Mouse (Mus musculus): ENCODE measurements around the gene Bod1l. TPM values are rescaled to one million over a fixed set of nuclear protein-coding genes. Genes with fewer than 3 reads are reported as not detected.
A peak's percentile ranks its signal among the peaks of the same experiment; 100 is the strongest.

Gene Bod1l
- polyA plus RNA-seq, 1 experiment from 2014 or later = 24.9 TPM

DNA sequence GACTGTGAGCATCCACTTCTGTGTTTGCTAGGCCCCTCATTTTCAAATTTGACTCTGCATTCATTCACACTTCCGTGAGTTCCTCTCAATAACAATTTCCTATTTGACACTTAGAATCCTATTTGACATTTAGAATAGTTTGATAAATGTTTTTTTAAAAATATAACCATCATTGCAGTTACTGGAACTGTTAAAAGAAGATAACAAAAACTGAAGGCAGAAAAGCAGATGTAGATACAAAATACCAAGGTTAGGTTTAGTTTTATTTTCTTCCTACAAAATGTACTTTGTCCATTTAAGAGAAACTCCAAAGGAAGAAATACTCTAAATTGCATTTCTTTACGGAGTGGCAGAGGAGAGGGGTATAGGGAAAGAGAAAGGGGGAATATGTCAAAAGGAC, 42.5 kb downstream of the Bod1l start:
- no peaks in the 10 kb centered on the region for H3K9me3 ChIP-seq (replicated peaks)
- H3K4me2 ChIP-seq (replicated peaks) = no peak overlapping the region
- no peak overlapping the region for H3K4me3 ChIP-seq (replicated peaks)
- H3K4me1 ChIP-seq = no peaks in the 10 kb centered on the region
- H3K27ac ChIP-seq (replicated peaks) = no peak overlapping the region
- no peak for ATAC-seq (ENCODE audit: insufficient number of reproducible peaks, low FRiP score, low TSS enrichment, low read depth)
- H3K9ac ChIP-seq = no peak overlapping the region
- no peaks in the 10 kb centered on the region for H3K27me3 ChIP-seq
- H3K36me3 ChIP-seq = peaks cover 44% of the 10 kb centered on the region
- WGBS = 91% methylated on average over 2 of the region's 2 CpGs

DNA sequence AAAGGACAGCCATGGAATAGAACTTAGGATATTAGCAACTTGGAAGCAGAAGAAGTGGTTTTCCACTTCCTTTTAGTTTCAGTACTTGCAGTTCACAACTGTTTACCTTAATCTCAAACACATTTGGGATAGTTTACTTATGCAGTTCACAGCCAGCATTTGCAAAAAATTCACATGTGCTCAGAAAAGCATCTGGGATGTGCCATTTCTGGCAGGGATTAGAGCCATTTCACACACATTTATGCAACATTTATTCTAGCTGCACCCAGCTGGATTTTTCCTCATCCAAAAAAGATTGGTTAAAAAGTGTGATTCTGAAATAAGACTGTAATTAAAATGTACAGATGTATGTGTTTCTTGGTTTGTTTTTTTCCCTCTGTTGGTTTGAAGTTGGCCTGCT, 49.7 kb downstream of the Bod1l start:
- H3K9ac ChIP-seq = no peak overlapping the region
- H3K36me3 ChIP-seq = peaks cover 53% of the 10 kb centered on the region
- H3K4me3 ChIP-seq (replicated peaks) = no peak overlapping the region
- ATAC-seq (ENCODE audit: insufficient number of reproducible peaks, low FRiP score, low TSS enrichment, low read depth) = no peak
- H3K27ac ChIP-seq (replicated peaks) = no peak overlapping the region
- no peak overlapping the region for H3K4me2 ChIP-seq (replicated peaks)
- no peaks in the 10 kb centered on the region for H3K9me3 ChIP-seq (replicated peaks)
- no peaks in the 10 kb centered on the region for H3K4me1 ChIP-seq
- no peaks in the 10 kb centered on the region for H3K27me3 ChIP-seq

DNA sequence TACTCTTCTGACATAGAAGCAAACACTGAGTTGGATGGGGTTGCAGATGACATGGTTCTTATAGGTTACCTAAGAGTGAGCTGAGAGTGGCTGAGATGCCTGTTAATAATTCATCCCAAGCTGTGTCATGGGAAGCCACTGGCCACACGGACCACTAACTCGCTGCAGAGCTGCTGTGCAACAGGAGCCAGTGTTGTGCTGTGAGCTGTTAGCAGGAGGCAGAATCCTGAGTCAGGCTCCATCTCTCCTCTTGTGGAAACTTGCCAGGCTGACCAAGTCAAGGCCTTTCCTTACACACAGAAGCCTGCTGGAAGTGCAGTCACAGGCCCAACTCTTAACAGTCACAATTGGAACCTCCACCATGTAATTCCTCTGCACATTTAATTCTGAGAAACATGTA, 53.6 kb downstream of the Bod1l start:
- WGBS = 91% methylated on average over 2 of the region's 2 CpGs
- no peaks in the 10 kb centered on the region for H3K4me1 ChIP-seq

DNA sequence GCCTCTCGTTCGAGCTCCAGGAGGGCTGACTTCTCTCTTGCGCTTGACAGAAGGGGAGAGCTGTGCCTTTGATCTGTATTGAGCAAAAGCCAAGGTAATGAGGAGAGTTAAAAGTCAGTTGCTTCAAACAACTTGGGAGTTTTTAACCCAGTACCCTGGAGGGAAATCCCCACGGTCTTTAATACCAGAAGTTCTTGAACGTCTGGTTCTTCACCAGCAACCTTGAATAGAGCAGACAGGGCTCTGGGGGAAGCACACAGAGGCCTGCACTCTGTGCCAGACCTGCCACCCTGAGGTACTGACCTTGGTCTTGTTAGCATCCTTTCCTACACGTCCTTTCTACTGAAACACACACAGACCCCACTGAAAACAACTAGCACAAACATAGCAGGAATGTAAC, 55.2 kb downstream of the Bod1l start:
- H3K4me2 ChIP-seq (replicated peaks) = no peak overlapping the region
- H3K27me3 ChIP-seq = no peaks in the 10 kb centered on the region
- no peaks in the 10 kb centered on the region for H3K4me1 ChIP-seq
- no peak overlapping the region for H3K27ac ChIP-seq (replicated peaks)
- H3K4me3 ChIP-seq (replicated peaks) = no peak overlapping the region
- no peak overlapping the region for H3K9ac ChIP-seq
- WGBS = 60% methylated on average over 6 of the region's 6 CpGs
- H3K36me3 ChIP-seq = peaks cover 65% of the 10 kb centered on the region
- no peaks in the 10 kb centered on the region for H3K9me3 ChIP-seq (replicated peaks)
- ATAC-seq (ENCODE audit: insufficient number of reproducible peaks, low FRiP score, low TSS enrichment, low read depth) = no peak

More for the DNA sequence above, 53.6 kb downstream of the Bod1l start:
- Histone ChIP-seq H3K9me3 (replicated peaks) (no peaks in the 10 kb centered on the region), H3K4me2 (replicated peaks) (no peak overlapping the region), H3K27me3 (no peaks in the 10 kb centered on the region), H3K4me3 (replicated peaks) (no peak overlapping the region), H3K36me3 (peaks cover 71% of the 10 kb centered on the region), H3K9ac (no peak overlapping the region), H3K27ac (replicated peaks) (no peak overlapping the region)
- no peak for ATAC-seq (ENCODE audit: insufficient number of reproducible peaks, low FRiP score, low TSS enrichment, low read depth)

DNA sequence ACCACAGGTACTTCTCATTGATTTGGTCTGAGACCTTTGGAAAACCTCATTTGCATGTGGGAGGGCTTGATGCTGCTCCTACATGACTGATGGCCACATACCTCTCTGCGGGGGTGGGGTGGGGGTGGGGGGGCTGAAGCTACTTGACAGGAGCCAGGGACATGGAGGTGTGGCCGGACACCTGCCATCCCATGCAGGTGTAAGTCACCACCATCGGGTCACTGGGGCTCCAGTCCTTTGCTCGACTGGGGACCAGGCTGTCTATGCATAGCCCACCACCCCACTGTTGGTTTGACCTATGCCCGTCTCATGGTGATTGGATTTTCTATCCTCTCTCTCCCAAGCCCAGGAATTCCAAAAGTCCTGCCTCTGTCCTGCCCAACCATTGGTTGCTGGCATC, 62.2 kb downstream of the Bod1l start:
- no peak for ATAC-seq (ENCODE audit: insufficient number of reproducible peaks, low FRiP score, low TSS enrichment, low read depth)
- no peaks in the 10 kb centered on the region for H3K9me3 ChIP-seq (replicated peaks)
- no peaks in the 10 kb centered on the region for H3K4me1 ChIP-seq
- no peak overlapping the region for H3K9ac ChIP-seq
- 79% methylated on average over 5 of the region's 5 CpGs for WGBS
- H3K27ac ChIP-seq (replicated peaks) = no peak overlapping the region
- peaks cover 15% of the 10 kb centered on the region for H3K36me3 ChIP-seq
- no peaks in the 10 kb centered on the region for H3K27me3 ChIP-seq
- H3K4me3 ChIP-seq (replicated peaks) = no peak overlapping the region
- H3K4me2 ChIP-seq (replicated peaks) = no peak overlapping the region

DNA sequence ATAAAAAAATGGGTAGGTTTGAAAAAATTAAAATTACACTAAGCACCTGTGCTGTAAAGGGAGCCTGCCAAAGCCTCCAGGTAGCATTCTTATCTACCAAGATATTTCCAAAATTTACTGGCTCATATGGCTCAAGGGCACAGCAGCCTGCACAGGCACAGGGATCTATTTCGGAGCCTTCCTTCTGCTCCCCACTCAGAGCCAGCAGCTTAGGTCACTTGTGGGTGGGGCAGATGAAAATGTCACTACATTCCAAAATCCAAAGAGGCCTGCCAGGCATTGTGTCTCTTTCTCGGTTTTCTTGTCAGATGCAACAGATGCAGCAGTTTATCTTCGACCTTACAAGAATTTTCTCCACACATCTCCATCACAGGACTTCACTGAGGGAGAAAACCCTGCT, 64.1 kb downstream of the Bod1l start:
- Histone ChIP-seq H3K27ac (replicated peaks) (no peak overlapping the region), H3K4me3 (replicated peaks) (no peak overlapping the region), H3K36me3 (no peaks in the 10 kb centered on the region), H3K9me3 (replicated peaks) (no peaks in the 10 kb centered on the region), H3K4me2 (replicated peaks) (no peak overlapping the region), H3K9ac (no peak overlapping the region), H3K4me1 (no peaks in the 10 kb centered on the region), H3K27me3 (no peaks in the 10 kb centered on the region)
- WGBS = 61% methylated on average over 3 of the region's 3 CpGs
- ATAC-seq (ENCODE audit: insufficient number of reproducible peaks, low FRiP score, low TSS enrichment, low read depth) = no peak

DNA sequence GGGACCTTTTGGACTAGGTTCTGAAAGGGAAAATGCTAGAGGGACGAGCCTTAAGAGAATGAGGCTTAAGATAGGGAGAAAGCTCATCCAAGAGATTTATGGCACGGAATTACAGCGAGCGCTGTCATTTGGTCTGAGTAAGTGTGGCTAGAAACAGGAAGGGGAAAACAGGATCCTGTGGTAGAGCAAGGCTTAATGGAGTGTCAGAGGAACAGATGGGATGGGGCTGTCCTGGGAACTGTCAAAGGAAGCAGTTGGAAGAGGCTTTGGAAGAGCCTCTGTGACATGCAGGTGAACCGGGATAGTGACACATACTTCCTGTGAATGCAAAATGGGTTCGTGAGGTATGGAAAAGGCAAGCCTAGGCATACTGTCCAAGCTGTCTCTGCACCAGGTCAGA, 68.4 kb downstream of the Bod1l start:
- no peaks in the 10 kb centered on the region for H3K36me3 ChIP-seq
- WGBS = 64% methylated on average over 6 of the region's 6 CpGs
- no peaks in the 10 kb centered on the region for H3K9me3 ChIP-seq (replicated peaks)
- no peak overlapping the region for H3K9ac ChIP-seq
- H3K4me2 ChIP-seq (replicated peaks) = no peak overlapping the region
- H3K4me1 ChIP-seq = no peaks in the 10 kb centered on the region
- no peak overlapping the region for H3K27ac ChIP-seq (replicated peaks)
- no peak overlapping the region for H3K4me3 ChIP-seq (replicated peaks)
- ATAC-seq (ENCODE audit: insufficient number of reproducible peaks, low FRiP score, low TSS enrichment, low read depth) = no peak
- no peaks in the 10 kb centered on the region for H3K27me3 ChIP-seq

DNA sequence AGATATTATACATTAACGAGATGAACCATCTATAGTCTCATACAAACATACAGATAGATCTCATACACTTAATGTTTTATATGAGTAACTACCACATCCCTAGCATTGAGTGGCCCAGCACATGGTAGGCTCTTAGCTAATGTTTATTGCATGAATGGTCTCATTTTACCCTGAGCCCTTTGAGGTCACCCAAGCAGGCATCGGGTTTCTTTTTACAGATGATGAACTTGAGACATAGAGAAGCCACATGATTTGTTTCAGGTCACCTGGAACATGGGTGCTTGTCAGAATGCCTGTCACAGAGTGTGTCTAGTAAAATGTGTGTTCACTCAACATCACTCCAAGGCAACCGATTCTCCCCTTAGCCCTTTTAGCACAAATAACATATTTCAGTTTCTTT, 68.8 kb downstream of the Bod1l start:
- Histone ChIP-seq H3K27ac (replicated peaks) (no peak overlapping the region), H3K4me3 (replicated peaks) (no peak overlapping the region), H3K4me1 (no peaks in the 10 kb centered on the region), H3K27me3 (no peaks in the 10 kb centered on the region), H3K9ac (no peak overlapping the region), H3K4me2 (replicated peaks) (no peak overlapping the region), H3K36me3 (no peaks in the 10 kb centered on the region), H3K9me3 (replicated peaks) (no peaks in the 10 kb centered on the region)
- 69% methylated on average over 3 of the region's 3 CpGs for WGBS
- ATAC-seq (ENCODE audit: insufficient number of reproducible peaks, low FRiP score, low TSS enrichment, low read depth) = no peak

DNA sequence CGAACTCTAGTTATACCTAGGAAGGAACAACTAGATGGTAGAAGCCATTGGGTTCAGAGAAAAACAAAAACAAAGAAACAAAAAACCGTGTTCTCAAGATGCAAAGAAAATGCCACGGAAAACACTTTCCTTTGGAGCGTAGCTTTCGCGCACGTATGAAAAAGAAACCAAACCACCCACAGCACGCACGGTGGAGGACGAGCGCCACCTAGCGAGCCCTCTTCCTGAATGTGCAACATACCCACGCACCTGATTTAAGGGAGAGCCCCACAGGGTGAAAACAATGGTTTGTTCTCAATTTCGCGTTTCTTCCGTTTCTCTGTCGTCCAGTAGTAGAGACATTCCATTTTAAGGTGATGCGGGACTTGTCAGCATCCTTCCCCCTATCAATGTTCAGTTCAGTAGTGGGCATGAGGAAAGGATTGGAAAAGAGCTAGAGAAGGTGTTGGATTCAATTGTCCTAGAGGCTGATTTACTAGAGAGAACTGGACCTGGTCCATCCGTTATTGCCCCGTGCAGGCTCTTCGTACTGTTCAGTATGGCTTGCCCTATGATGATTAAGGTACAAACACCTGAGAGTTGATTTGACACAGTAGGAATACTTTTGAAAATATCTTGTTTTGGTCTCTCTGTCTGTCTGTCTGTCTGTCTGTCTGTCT, 75.6 kb downstream of the Bod1l start:
- WGBS = 5% methylated on average over 21 of the region's 21 CpGs
- Histone ChIP-seq H3K27ac (replicated peaks) (no peak overlapping the region), H3K9me3 (replicated peaks) (no peaks in the 10 kb centered on the region), H3K36me3 (no peaks in the 10 kb centered on the region), H3K27me3 (peaks cover 48% of the 10 kb centered on the region), H3K4me1 (peaks cover 20% of the 10 kb centered on the region), H3K4me2 (replicated peaks) (peak overlapping the region; percentile 40), H3K9ac (no peak overlapping the region), H3K4me3 (replicated peaks) (peak overlapping the region; percentile 35)
- no peak for ATAC-seq (ENCODE audit: insufficient number of reproducible peaks, low FRiP score, low TSS enrichment, low read depth)

DNA sequence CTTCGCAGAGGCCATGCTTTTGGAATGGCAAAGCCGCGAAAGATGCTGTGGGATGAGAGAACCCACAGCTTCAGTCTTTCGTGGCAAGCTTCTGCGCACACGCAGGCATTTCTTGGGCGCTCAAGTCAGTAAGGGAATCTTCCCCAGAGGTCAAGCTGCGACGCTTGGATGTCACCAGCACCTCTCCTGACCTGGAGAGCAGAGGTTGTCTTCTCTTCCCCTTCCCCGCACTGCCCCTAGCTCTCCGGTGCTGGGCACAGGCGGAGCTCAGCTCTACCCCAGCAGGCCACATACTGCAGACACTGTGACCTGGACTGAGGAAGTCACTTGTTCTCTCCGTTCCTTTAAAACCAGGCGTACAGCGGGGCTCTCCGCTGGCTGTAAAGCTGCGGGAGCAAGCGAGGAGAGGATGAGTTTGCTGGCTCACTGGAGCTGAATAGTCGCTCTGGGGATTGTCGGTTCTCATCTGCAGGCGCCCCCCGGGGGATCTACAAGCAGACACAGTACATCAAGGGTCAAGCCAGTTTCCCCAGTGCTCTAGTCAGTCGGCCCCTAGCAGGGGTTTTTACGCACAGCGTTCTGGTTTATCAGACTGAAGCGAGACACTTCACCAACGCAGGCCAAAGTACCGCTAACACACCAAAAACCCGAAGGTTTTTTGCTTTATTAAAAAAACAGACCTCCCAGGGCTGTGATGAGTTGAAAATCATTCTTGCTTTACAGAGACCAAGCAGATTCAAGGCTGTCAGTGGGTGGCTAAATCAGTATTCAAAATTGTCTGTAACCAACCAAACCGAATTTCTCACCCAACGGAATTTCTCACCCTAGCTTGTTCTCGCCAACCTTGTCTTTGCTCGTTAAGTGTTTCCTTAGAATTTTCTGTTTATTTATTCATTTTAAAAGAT, 76.6 kb downstream of the Bod1l start:
- peak overlapping the region; percentile 35 for H3K4me3 ChIP-seq (replicated peaks)

DNA sequence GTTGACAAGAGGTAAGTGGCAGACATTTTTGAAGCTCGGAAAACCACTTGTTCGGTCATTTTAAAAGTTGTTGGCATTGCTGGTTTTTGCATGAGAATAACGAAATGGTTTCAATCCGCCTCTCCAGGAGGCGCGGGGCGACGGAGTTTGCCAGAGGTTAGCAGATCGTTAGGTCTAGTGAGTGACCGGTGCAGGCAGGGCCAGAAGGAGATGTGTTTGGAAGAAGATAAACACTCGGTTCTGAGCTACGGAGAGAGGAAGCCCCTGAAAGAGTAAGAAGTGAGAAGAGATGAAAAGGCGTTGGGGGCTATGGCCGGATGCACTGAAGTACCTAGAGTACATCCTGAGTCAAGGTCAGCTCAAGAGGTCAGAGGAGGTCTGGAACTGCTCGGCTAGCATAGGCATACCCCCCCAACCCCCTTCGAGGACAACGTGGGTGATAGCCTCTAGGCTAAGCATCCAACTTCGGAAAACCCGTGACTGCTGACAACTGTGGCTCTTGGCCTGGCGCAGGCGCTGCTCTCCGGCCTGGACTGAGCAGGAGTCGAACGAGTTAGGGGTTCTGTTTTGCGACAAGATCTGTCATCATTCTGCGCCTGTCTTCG, 77.6 kb downstream of the Bod1l start:
- H3K4me3 ChIP-seq (replicated peaks) = no peak overlapping the region
- no peak overlapping the region for H3K4me2 ChIP-seq (replicated peaks)

More for the DNA sequence above, 76.6 kb downstream of the Bod1l start:
- Histone ChIP-seq H3K9me3 (replicated peaks) (no peaks in the 10 kb centered on the region), H3K9ac (no peak overlapping the region), H3K4me2 (replicated peaks) (peak overlapping the region; percentile 40), H3K27me3 (peaks cover 58% of the 10 kb centered on the region), H3K27ac (replicated peaks) (no peak overlapping the region), H3K36me3 (no peaks in the 10 kb centered on the region), H3K4me1 (peaks cover 26% of the 10 kb centered on the region)
- WGBS = 5% methylated on average over 33 of the region's 33 CpGs
- ATAC-seq (ENCODE audit: insufficient number of reproducible peaks, low FRiP score, low TSS enrichment, low read depth) = no peak

More for the DNA sequence above, 77.6 kb downstream of the Bod1l start:
- H3K27me3 ChIP-seq = peaks cover 68% of the 10 kb centered on the region
- no peak overlapping the region for H3K27ac ChIP-seq (replicated peaks)
- H3K9ac ChIP-seq = no peak overlapping the region
- no peak for ATAC-seq (ENCODE audit: insufficient number of reproducible peaks, low FRiP score, low TSS enrichment, low read depth)
- no peaks in the 10 kb centered on the region for H3K9me3 ChIP-seq (replicated peaks)
- WGBS = 2% methylated on average over 27 of the region's 27 CpGs
- no peaks in the 10 kb centered on the region for H3K36me3 ChIP-seq
- peaks cover 32% of the 10 kb centered on the region for H3K4me1 ChIP-seq
